9 mouse cellular contexts compared by ENCODE assay signal in genomic region chr3:118500234-118500633, GRCm38 (mm10).
DNase-seq lines count a peak whose midpoint lies in the region; ATAC-seq and TF ChIP-seq lines count a peak whose summit lies in the region.
"Had no signal": no experiment of that assay in that cellular context is flagged by ENCODE, and none has a peak within 500 bp of the region (broad histone marks: within the 10 kb centered on the region; RNA-seq: fewer than 3 reads in every experiment).

No protein-coding gene starts in this region.

- no peak overlapping the region for H3K27ac ChIP-seq in forebrain, embryonic 11.5 days (ENCODE audit: low read depth, low read length)
- no peak overlapping the region for H3K27ac ChIP-seq in forebrain, embryonic 13.5 days
- H3K27ac ChIP-seq in lung, embryonic 14.5 days (ENCODE audit: low read depth), result no peak overlapping the region

- H3K9me3 ChIP-seq in forebrain, embryonic 11.5 days (ENCODE audit: control insufficient read depth, low read length), result no peaks in the 10 kb centered on the region
- H3K9me3 ChIP-seq in forebrain, embryonic 13.5 days (replicated peaks), result no peaks in the 10 kb centered on the region
- H3K9me3 ChIP-seq in lung, embryonic 14.5 days (ENCODE audit: low read depth, low read length), result no peaks in the 10 kb centered on the region

- 0 out of 2 replicates have a peak, but pooled peaks cover 2% of the 10 kb centered on the region for H3K4me1 ChIP-seq in forebrain, embryonic 11.5 days (replicated peaks; ENCODE audit: control insufficient read depth, insufficient read depth, low read length)
- H3K4me1 ChIP-seq in forebrain, embryonic 13.5 days, result peaks cover 2% of the 10 kb centered on the region; the same call in 1 of the 2 replicates
- no peaks in the 10 kb centered on the region for H3K4me1 ChIP-seq in lung, embryonic 14.5 days (ENCODE audit: insufficient read depth)
- no peaks in the 10 kb centered on the region for H3K4me1 ChIP-seq in lung, adult 2 months (ENCODE audit: control insufficient read depth, insufficient read depth, low read length)

- DNase-seq in forebrain, embryonic 11.5 days (ENCODE audit: low spot score), result no peak
- peak; percentile 15 for DNase-seq in lung, embryonic 14.5 days
- no peak for DNase-seq in lung, adult 2 months
- DNase-seq in kidney, postnatal 4 days, result peak; percentile 41 to 51
- peak; percentile 39 to 65 for DNase-seq in right cerebral cortex, postnatal 10 days (ENCODE audit: low spot score in 2 of 2)
- DNase-seq in cerebellum, adult 8-10 months, result no peak

- no peak for TF ChIP-seq POLR2A in lung, adult 2 months (IDR thresholded peaks at IDR 0.05; ENCODE audit: borderline replicate concordance, extremely low read depth, low read depth, low read length)

- no peak overlapping the region for H3K4me2 ChIP-seq in forebrain, embryonic 11.5 days (ENCODE audit: low read depth, low read length, severe bottlenecking)
- H3K4me2 ChIP-seq in forebrain, embryonic 13.5 days, result no peak overlapping the region
- no peak overlapping the region for H3K4me2 ChIP-seq in lung, embryonic 14.5 days
- H3K4me2 ChIP-seq: liver, embryonic 11.5 days had no signal

- H3K9ac ChIP-seq in forebrain, embryonic 11.5 days (ENCODE audit: low read length), result no peak overlapping the region
- no peak overlapping the region for H3K9ac ChIP-seq in forebrain, embryonic 13.5 days
- H3K9ac ChIP-seq in lung, embryonic 14.5 days, result no peak overlapping the region

- H3K4me3 ChIP-seq in forebrain, embryonic 11.5 days (ENCODE audit: low read depth, low read length), result no peak overlapping the region
- no peak overlapping the region for H3K4me3 ChIP-seq in forebrain, embryonic 13.5 days
- no peak overlapping the region for H3K4me3 ChIP-seq in lung, embryonic 14.5 days (ENCODE audit: low read depth, low read length)
- H3K4me3 ChIP-seq in lung, adult 2 months (replicated peaks; ENCODE audit: extremely low read depth, low read depth, low read length), result no peak overlapping the region

- no peaks in the 10 kb centered on the region for H3K27me3 ChIP-seq in forebrain, embryonic 11.5 days (ENCODE audit: control insufficient read depth, insufficient read depth, low read length)
- H3K27me3 ChIP-seq in forebrain, embryonic 13.5 days, result no peaks in the 10 kb centered on the region
- H3K27me3 ChIP-seq in lung, embryonic 14.5 days (ENCODE audit: insufficient read depth, low read length), result no peaks in the 10 kb centered on the region

- TF ChIP-seq CTCF in lung, embryonic 14.5 days (IDR thresholded peaks at IDR 0.05; ENCODE audit: low read depth), result no peak
- no peak for TF ChIP-seq CTCF in lung, adult 2 months (IDR thresholded peaks at IDR 0.05; ENCODE audit: insufficient read depth, low read length)

- 26% methylated on average over 4 of the region's 4 CpGs for WGBS in forebrain, embryonic 11.5 days
- 34% methylated on average over 4 of the region's 4 CpGs for WGBS in forebrain, embryonic 13.5 days
- WGBS in lung, embryonic 14.5 days, result 16% methylated on average over 4 of the region's 4 CpGs
- 25% methylated on average over 4 of the region's 4 CpGs for WGBS in lung, adult 2 months

- no peaks in the 10 kb centered on the region for H3K36me3 ChIP-seq in forebrain, embryonic 11.5 days (ENCODE audit: control insufficient read depth, insufficient read depth, low read length)
- H3K36me3 ChIP-seq in forebrain, embryonic 13.5 days (ENCODE audit: poor library complexity, severe bottlenecking), result no peaks in the 10 kb centered on the region
- no peaks in the 10 kb centered on the region for H3K36me3 ChIP-seq in lung, embryonic 14.5 days (ENCODE audit: insufficient read depth)

- ATAC-seq in forebrain, embryonic 11.5 days (replicated peaks; ENCODE audit: low FRiP score), result 0 out of 2 replicates have a peak, but pooled peaks have one; percentile 39
- ATAC-seq in forebrain, embryonic 13.5 days, result no peak
- peak; percentile 81 for ATAC-seq in lung, embryonic 14.5 days (ENCODE audit: insufficient read depth)
- ATAC-seq in megakaryocyte-erythroid progenitor cell, adult 5-6 weeks (replicated peaks; ENCODE audit: low FRiP score, low TSS enrichment, poor library complexity, severe bottlenecking), result no peak

Comparison
In these comparisons a context has a peak if more than half of its experiments do, and no peak if none do; other contexts are left out.
1. ATAC-seq: peak in forebrain, embryonic 11.5 days (single experiment) and lung, embryonic 14.5 days (single experiment); none in forebrain, embryonic 13.5 days (single experiment) and megakaryocyte-erythroid progenitor cell, adult 5-6 weeks (single experiment).
2. DNase-seq: peak in lung, embryonic 14.5 days (single experiment), kidney, postnatal 4 days (2 of 2) and right cerebral cortex, postnatal 10 days (2 of 2); none in forebrain, embryonic 11.5 days (single experiment), lung, adult 2 months (single experiment) and cerebellum, adult 8-10 months (single experiment).